Mouse (Mus musculus) midbrain, embryonic 11.5 days (tissue): ENCODE data around the gene Gm45837. TPM values are rescaled to one million over a fixed set of nuclear protein-coding genes. Genes with fewer than 3 reads are reported as not detected.

Experiments
- ATAC-seq: fragments of 200-750 bp; cut with Nextera tagmentation; 2 replicates; pipeline ENCODE4 v1.8.0; 2017; ENCODE audit warnings: moderate TSS enrichment, moderate library complexity; ENCODE audit not compliant: low FRiP score
- DNase-seq: peaks from one replicate; pipeline ENCODE4 v3.0.0; 2015; ENCODE audit warnings: low spot score; ENCODE audit errors: missing footprints
- H3K27ac ChIP-seq: fragments of 300-500 bp; sonication (generic); 2 replicates; pipeline ENCODE4 v1.5.1; 2014; ENCODE audit warnings: low read depth, low read length
- H3K27me3 ChIP-seq: fragments of 300-500 bp; sonication (generic); 2 replicates; pipeline ENCODE4 v1.6.1; 2014; ENCODE audit warnings: mild to moderate bottlenecking, low read length, moderate library complexity, mixed read lengths; ENCODE audit not compliant: control insufficient read depth, insufficient read depth
- H3K36me3 ChIP-seq: fragments of 300-500 bp; sonication (generic); 2 replicates; pipeline ENCODE4 v1.6.1; 2014; ENCODE audit warnings: mild to moderate bottlenecking, low read length, moderate library complexity, mixed read lengths; ENCODE audit not compliant: control insufficient read depth, insufficient read depth
- H3K4me1 ChIP-seq: fragments of 300-500 bp; sonication (generic); 2 replicates; pipeline ENCODE4 v1.6.1; 2014; ENCODE audit warnings: low read length; ENCODE audit not compliant: control insufficient read depth, insufficient read depth
- H3K4me2 ChIP-seq: fragments of 300-500 bp; sonication (generic); 2 replicates; pipeline ENCODE4 v1.6.1; 2014; ENCODE audit warnings: mild to moderate bottlenecking, moderate library complexity
- H3K4me3 ChIP-seq: fragments of 300-500 bp; sonication (generic); 2 replicates; pipeline ENCODE4 v1.5.1; 2014; ENCODE audit warnings: low read depth, low read length
- H3K9ac ChIP-seq: fragments of 300-500 bp; sonication (generic); 2 replicates; pipeline ENCODE4 v1.6.1; 2014; ENCODE audit warnings: low read length
- H3K9me3 ChIP-seq: fragments of 300-500 bp; sonication (generic); 2 replicates; pipeline ENCODE4 v1.6.1; 2016; ENCODE audit warnings: low read length; ENCODE audit not compliant: control insufficient read depth
- WGBS: fragments of 180-500 bp; shearing (Covaris S2); extraction: QIAGEN DNeasy Blood & Tissue Kit; methylation state at CpG from one replicate; pipeline ENCODE4 v1.1.7; 2014; 5-methylcytosine and 5-hydroxymethylcytosine counted together
- polyA plus RNA-seq: library from polyadenylated mRNA; unstranded; fragments of >200 nt; fragmentation: Nextera tagmentation; extraction: Ambion mirVana; gene quantifications from 2 replicates; pipeline ENCODE4 v1.2.1, GENCODE M21; 2014

Gm45837 gene
- polyA plus RNA-seq, 1 experiment from 2014 or later: not detected

GRCm38 (mm10) chr7:101474399-101474811 lies 63.7 kb downstream of the Gm45837 start:
- DNase-seq (no peak), ATAC-seq (no peak)
- no peak overlapping the region for H3K4me2 ChIP-seq
- H3K4me3 ChIP-seq: no peak overlapping the region
- H3K27me3 ChIP-seq: no peaks in the 10 kb centered on the region
- H3K9ac ChIP-seq: no peak overlapping the region
- H3K4me1 ChIP-seq: no peaks in the 10 kb centered on the region
- H3K36me3 ChIP-seq: no peaks in the 10 kb centered on the region
- no peak overlapping the region for H3K27ac ChIP-seq
- WGBS: 91% methylated on average over 5 of the region's 5 CpGs
- H3K9me3 ChIP-seq: no peaks in the 10 kb centered on the region

- Histone ChIP-seq H3K27ac (no peak overlapping the region), H3K4me3 (no peak overlapping the region), H3K9me3 (no peaks in the 10 kb centered on the region), H3K4me2 (no peak overlapping the region), H3K27me3 (no peaks in the 10 kb centered on the region), H3K4me1 (no peaks in the 10 kb centered on the region), H3K36me3 (no peaks in the 10 kb centered on the region), H3K9ac (no peak overlapping the region)
- ATAC-seq: no peak
- 85% methylated on average over 3 of the region's 3 CpGs for WGBS
- no peak for DNase-seq
These were observed 65.3 kb downstream of the Gm45837 start for GRCm38 (mm10) chr7:101476028-101476427.

GRCm38 (mm10) chr7:101476493-101476892 lies 65.8 kb downstream of the Gm45837 start:
- DNase-seq (no peak), ATAC-seq (no peak)
- no peak overlapping the region for H3K27ac ChIP-seq
- H3K9ac ChIP-seq: no peak overlapping the region
- no peak overlapping the region for H3K4me3 ChIP-seq
- no peaks in the 10 kb centered on the region for H3K36me3 ChIP-seq
- no peaks in the 10 kb centered on the region for H3K9me3 ChIP-seq
- H3K4me2 ChIP-seq: no peak overlapping the region
- no peaks in the 10 kb centered on the region for H3K27me3 ChIP-seq
- no peaks in the 10 kb centered on the region for H3K4me1 ChIP-seq
- 82% methylated on average over 4 of the region's 4 CpGs for WGBS

GRCm38 (mm10) chr7:101477200-101477599 lies 66.5 kb downstream of the Gm45837 start:
- H3K36me3 ChIP-seq: no peaks in the 10 kb centered on the region
- H3K4me1 ChIP-seq: no peaks in the 10 kb centered on the region
- 49% methylated on average over 5 of the region's 5 CpGs for whole genome bisulfite sequencing

GRCm38 (mm10) chr7:101478099-101478498 lies 67.4 kb downstream of the Gm45837 start:
- 85% methylated on average over 5 of the region's 5 CpGs for WGBS
- no peak overlapping the region for H3K9ac ChIP-seq
- no peak overlapping the region for H3K27ac ChIP-seq
- no peak overlapping the region for H3K4me2 ChIP-seq
- H3K36me3 ChIP-seq: no peaks in the 10 kb centered on the region
- H3K4me3 ChIP-seq: no peak overlapping the region
- H3K27me3 ChIP-seq: no peaks in the 10 kb centered on the region
- H3K9me3 ChIP-seq: no peaks in the 10 kb centered on the region
- ATAC-seq (no peak), DNase-seq (no peak)
- H3K4me1 ChIP-seq: no peaks in the 10 kb centered on the region

More at GRCm38 (mm10) chr7:101477200-101477599, 66.5 kb downstream of the Gm45837 start:
- Histone ChIP-seq H3K27ac (no peak overlapping the region), H3K4me3 (no peak overlapping the region), H3K9me3 (no peaks in the 10 kb centered on the region), H3K27me3 (no peaks in the 10 kb centered on the region), H3K4me2 (no peak overlapping the region), H3K9ac (no peak overlapping the region)
- DNase-seq (no peak), ATAC-seq (no peak)

- WGBS: 64% methylated on average over 4 of the region's 4 CpGs
- no peaks in the 10 kb centered on the region for H3K9me3 ChIP-seq
- ATAC-seq: no peak
These were observed 69.2 kb downstream of the Gm45837 start for GRCm38 (mm10) chr7:101479841-101480240.

GRCm38 (mm10) chr7:101480671-101481070 lies 70.0 kb downstream of the Gm45837 start:
- Histone ChIP-seq H3K4me3 (no peak overlapping the region), H3K9me3 (no peaks in the 10 kb centered on the region), H3K27me3 (no peaks in the 10 kb centered on the region), H3K4me2 (no peak overlapping the region), H3K27ac (no peak overlapping the region), H3K9ac (no peak overlapping the region), H3K4me1 (no peaks in the 10 kb centered on the region), H3K36me3 (no peaks in the 10 kb centered on the region)
- DNase-seq (no peak), ATAC-seq (no peak)
- 64% methylated on average over 6 of the region's 6 CpGs for WGBS

More at GRCm38 (mm10) chr7:101479841-101480240, 69.2 kb downstream of the Gm45837 start:
- Histone ChIP-seq H3K4me1 (no peaks in the 10 kb centered on the region), H3K9ac (no peak overlapping the region), H3K27ac (no peak overlapping the region), H3K4me2 (no peak overlapping the region), H3K27me3 (no peaks in the 10 kb centered on the region), H3K36me3 (no peaks in the 10 kb centered on the region), H3K4me3 (no peak overlapping the region)
- no peak for DNase-seq

- WGBS: 75% methylated on average over 8 of the region's 8 CpGs
- H3K4me3 ChIP-seq: no peak overlapping the region
- H3K36me3 ChIP-seq: no peaks in the 10 kb centered on the region
- H3K9ac ChIP-seq: no peak overlapping the region
- H3K4me1 ChIP-seq: no peaks in the 10 kb centered on the region
- H3K4me2 ChIP-seq: no peak overlapping the region
- ATAC-seq (no peak), DNase-seq (no peak)
- H3K9me3 ChIP-seq: no peaks in the 10 kb centered on the region
- H3K27me3 ChIP-seq: no peaks in the 10 kb centered on the region
- no peak overlapping the region for H3K27ac ChIP-seq
These were observed 71.3 kb downstream of the Gm45837 start for GRCm38 (mm10) chr7:101481872-101482498.

GRCm38 (mm10) chr7:101482499-101483081 lies 71.9 kb downstream of the Gm45837 start:
- no peaks in the 10 kb centered on the region for H3K27me3 ChIP-seq
- H3K4me1 ChIP-seq: no peaks in the 10 kb centered on the region
- no peak overlapping the region for H3K4me2 ChIP-seq
- no peaks in the 10 kb centered on the region for H3K36me3 ChIP-seq
- no peak overlapping the region for H3K4me3 ChIP-seq
- no peak overlapping the region for H3K27ac ChIP-seq
- H3K9me3 ChIP-seq: no peaks in the 10 kb centered on the region
- ATAC-seq (no peak), DNase-seq (no peak)
- H3K9ac ChIP-seq: no peak overlapping the region
- WGBS: 88% methylated on average over 9 of the region's 9 CpGs
